Mouse (Mus musculus) adrenal gland, postnatal 4 days (tissue): ENCODE data around the gene Gm14327. TPM values are rescaled to one million over a fixed set of nuclear protein-coding genes. Genes with fewer than 3 reads are reported as not detected.
A peak's percentile ranks its signal among the peaks of the same experiment; 100 is the strongest.
"Not testable (repeated sequence)": the region's sequence is repeated elsewhere in the genome, so short reads cannot be mapped to it uniquely, and the experiment has no call there.

ENCODE experiments used
- DNase-seq, 2 experiments: peaks; one replicate each; pipeline ENCODE4 v3.0.0; 2021 to 2022; ENCODE audit warnings: low spot score in 2 of 2, mixed read lengths in 2 of 2
- long read RNA-seq, 2 experiments: library from polyadenylated mRNA; stranded (forward); transcript quantifications; one replicate each; pipeline ENCODE4 v2.0.0; 2021
- total RNA-seq, 2 experiments: library from RNA; stranded (reverse); gene quantifications; 2 replicates each; pipeline ENCODE4 v1.2.3; 2021

Gm14327 gene
- total RNA-seq = 1 to 10 TPM; 5.2 to 5.3 TPM
- long read RNA-seq, experiment 1, partial matches to known transcripts = 0 of 2 reads
- long read RNA-seq, experiment 1, other reads (novel, unspliced or antisense) = 0 of 2 reads
- long read RNA-seq, experiment 2, partial matches to known transcripts = 0 of 1 reads
- long read RNA-seq, experiment 2, other reads (novel, unspliced or antisense) = 1 of 1 reads

GRCm38 (mm10) chr2:177897046-177897578, at the start of gene Gm14327:
Gene Gm14327, plus strand, starts transcription at chr2:177897096.
- DNase-seq = not testable (repeated sequence)

GRCm38 (mm10) chr2:177862254-177862653, 34.6 kb upstream of the Gm14327 start:
- DNase-seq = not testable (repeated sequence)

GRCm38 (mm10) chr2:177887743-177888142, 9.2 kb upstream of the Gm14327 start:
- peak in 1 of 2 experiments; percentile 2 for DNase-seq

- DNase-seq = not testable (repeated sequence)
These were observed 1.3 kb downstream of the Gm14327 start for GRCm38 (mm10) chr2:177898171-177898570.

GRCm38 (mm10) chr2:177903276-177903675, 6.4 kb downstream of the Gm14327 start:
- not testable (repeated sequence) for DNase-seq

- not testable (repeated sequence) for DNase-seq
These were observed 28.7 kb downstream of the Gm14327 start, which contains the start of gene Zfp972 for GRCm38 (mm10) chr2:177925563-177926103. Gene Zfp972, minus strand, starts transcription at chr2:177925613.

Other genes with a start within 250 kb of the Gm14327 start
- gene Gm14322, start 137.8 kb upstream of the Gm14327 start, total RNA-seq = 10 to 100 TPM; 26.3 to 27.5 TPM
- 100 to 1,000 TPM; 121 to 137 TPM for gene Gm14325, start 56.8 kb upstream of the Gm14327 start, total RNA-seq
- 1 to 10 TPM in 1 of 2 experiments, under 1 TPM in 1; 0.95 to 1.4 TPM for gene Zfp972, start 28.5 kb downstream of the Gm14327 start, total RNA-seq
- 10 to 100 TPM; 26.7 to 31.6 TPM for gene Gm14326, start 60.2 kb downstream of the Gm14327 start, total RNA-seq
- gene Zfp971, start 126.2 kb downstream of the Gm14327 start, total RNA-seq = 10 to 100 TPM; 25.2 to 26.4 TPM
- 10 to 100 TPM; 14.9 to 16.5 TPM for gene Zfp931, start 181.4 kb downstream of the Gm14327 start, total RNA-seq
- gene Phactr3, start 221.9 kb downstream of the Gm14327 start, total RNA-seq = 1 to 10 TPM; 7.3 to 8.2 TPM